Mouse (Mus musculus): ENCODE measurements around the gene Ttc17.
A peak's percentile ranks its signal among the peaks of the same experiment; 100 is the strongest.
"Not testable (repeated sequence)": the region's sequence is repeated elsewhere in the genome, so short reads cannot be mapped to it uniquely, and the experiment has no call there.

Ttc17 gene

DNA sequence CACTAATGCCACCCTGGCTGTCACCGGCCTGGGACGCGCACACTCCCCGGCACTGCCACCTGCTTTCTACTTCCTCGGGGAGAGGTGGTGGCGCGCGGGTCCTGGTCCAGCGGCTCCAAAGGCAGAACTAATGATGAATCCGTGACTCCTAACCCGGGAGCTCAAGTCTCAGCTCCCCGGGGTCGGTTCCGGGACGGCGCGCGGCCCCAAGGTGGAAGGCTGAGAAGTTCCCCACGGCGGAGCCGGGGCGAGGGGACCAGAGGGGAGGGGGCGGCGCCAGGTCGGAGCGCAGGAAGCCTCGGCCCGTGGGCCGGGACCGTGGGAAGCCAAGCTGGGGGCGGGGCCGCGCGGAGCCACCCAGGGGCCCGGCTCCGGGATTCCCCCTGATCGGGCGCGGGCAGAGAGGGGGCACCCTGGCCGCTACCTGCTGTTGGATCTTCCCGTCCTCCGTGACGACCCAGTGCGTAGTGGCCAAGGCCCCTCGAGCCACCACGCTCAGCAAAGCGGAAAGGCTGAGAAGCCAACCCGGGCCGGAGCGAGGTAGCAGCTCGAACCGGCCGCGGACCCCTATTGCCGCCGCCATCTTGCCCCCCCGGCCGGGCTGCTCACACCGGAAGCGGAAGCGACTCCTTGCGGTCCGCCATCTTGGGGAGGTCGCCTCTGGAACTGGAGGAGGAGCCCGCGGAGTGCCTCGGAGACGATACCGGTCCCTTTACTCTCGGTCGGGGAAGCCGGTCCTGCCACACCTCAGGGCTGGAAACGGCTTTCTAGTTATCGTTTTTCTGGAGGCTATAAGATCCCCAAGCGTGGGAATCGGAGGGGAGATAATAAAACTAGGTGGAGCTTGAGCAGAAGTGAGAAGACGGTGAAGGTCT lies at the start of gene Ttc17:
Gene Ttc17, minus strand, starts transcription at position 607 of the 875 bp plus-strand sequence.
- DNase-seq (ENCODE audit: low read depth, low spot score), result peak; percentile 86

DNA sequence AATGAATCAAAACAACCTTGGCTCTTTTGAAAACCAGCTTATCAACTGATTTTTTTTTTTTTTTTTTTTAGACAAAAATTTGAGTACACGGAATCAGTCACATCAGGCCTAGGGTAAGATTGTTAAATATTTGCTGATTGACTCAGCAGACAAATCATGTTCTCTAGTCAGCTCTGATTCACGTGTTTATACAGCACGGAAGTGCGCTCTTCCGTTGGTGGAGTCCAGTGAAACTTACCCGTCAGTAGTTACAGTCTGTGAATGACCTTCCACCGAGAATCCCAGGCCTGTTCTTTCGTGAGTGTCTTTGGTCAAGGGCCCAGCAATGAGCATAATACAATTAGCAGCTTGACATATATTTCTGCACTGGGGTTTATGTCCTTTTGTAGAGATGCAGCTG lies 43.2 kb upstream of the Ttc17 start:
- no peak for DNase-seq (ENCODE audit: low read depth, low spot score)

DNA sequence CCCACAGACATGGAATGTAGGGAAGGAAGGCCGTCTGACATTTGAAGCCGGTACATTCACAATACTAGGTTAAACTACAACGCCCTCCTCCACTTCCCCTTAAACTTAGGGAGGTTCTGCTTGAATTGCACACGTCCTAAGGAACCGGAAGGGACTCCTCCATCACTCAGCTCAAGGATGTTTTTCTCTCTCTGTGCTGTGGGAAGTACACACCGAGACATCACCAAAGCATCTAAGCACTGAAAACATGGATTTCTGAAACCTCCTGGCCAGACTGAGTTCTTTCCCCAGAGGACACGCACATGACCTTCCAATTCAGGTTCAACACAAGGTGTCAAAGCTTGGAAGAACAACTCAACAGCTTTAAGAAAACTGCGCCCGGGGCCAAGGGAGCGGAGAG lies 30.5 kb upstream of the Ttc17 start:
- no peak for DNase-seq (ENCODE audit: low read depth, low spot score)

DNA sequence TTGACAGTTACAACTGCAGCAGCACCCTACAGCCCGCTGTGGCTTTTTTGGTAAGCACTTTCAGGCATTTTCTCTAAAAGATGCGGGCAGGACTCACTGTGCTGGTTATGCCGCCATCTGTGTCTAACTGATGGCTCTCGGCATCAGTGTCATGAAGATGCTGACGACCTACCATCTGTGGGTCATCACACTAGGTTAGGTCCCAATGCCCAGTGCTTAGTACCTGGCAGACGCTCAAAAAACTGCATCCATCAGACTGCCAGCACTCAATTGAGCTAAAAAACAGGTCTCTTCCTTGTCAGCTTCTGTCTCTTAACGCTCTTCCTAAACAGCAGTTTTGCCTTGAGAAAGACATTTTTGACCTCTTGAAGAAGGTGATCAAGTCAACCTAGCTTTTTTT lies 29.0 kb upstream of the Ttc17 start:
- no peak for DNase-seq (ENCODE audit: low read depth, low spot score)

DNA sequence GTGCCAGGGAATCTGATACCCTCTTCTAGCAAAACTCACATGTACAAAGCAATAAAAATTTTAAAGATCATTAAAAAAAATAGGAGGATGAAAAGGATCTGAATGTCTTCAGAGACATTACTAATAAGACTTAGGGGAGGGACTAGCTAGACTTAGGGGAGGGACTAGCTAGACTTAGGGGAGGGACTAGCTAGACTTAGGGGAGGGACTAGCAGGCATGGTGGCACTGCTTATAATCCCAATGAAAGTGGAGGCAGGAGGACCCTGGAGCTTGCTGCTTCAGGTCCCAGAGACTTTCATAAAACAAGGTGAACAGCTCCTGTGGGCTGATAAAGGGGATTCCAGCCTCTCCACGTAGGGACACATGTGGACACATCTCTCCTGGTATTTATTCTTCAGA lies 28.3 kb upstream of the Ttc17 start:
- DNase-seq (ENCODE audit: low read depth, low spot score), result no peak

DNA sequence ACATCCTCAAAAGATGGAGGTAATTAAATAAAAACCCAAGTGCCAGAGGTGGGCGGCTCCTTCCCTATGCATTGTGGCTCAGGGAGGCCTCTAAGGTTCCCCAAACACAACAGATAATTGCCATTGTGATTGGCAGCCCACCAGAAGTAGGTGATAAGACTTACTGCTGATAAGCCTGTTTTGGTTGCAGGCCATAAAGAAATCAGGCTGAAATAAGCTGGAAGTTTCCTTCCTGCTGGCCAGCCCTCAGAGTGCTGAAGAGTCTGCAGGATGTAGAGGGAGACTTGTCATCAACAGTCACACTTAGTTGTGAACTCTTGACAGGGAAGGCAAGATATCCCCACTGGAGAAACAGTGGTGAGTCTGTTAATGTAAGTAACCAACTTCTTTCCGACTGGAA lies 25.7 kb upstream of the Ttc17 start:
- no peak for DNase-seq (ENCODE audit: low read depth, low spot score)

DNA sequence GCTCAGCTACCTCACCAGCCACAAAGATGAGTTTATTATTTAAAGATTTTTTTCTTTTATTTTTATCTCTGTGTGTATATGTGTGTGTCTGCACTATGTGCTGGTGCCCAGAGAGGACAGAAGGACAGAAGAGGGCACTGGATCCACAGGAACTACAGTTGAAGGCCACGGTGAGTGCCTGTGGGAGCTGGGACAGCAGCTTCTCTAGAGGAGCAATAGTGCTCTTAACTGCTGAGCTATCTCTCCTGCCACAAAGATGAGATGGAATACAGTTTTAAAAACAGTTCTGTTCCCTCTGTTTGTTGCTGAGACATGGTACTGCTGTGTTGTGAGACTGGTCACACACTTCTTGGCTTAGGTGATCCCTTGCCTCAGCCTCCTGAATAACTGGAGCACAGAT lies 22.0 kb upstream of the Ttc17 start:
- DNase-seq (ENCODE audit: low read depth, low spot score), result no peak

DNA sequence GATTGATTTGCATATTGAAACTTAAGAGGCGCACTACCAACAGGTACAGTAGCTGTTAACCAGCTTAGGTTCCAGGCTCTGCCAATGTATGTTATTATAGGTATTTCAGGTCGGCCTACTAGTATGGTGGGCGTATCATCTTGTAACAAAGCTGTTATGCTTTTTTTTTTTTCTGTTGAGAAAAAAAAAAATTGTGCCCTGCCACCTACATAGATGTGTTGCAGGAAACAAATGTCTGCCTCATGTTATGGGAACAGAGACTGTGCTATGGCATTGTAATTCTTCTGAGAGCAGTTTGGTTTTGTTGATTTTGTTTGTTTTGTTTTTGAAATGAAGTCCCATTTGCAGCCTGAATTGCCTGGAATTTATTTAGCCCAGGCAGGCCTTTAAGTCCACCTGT lies 952 bp upstream of the Ttc17 start:
- DNase-seq (ENCODE audit: low read depth, low spot score), result no peak

DNA sequence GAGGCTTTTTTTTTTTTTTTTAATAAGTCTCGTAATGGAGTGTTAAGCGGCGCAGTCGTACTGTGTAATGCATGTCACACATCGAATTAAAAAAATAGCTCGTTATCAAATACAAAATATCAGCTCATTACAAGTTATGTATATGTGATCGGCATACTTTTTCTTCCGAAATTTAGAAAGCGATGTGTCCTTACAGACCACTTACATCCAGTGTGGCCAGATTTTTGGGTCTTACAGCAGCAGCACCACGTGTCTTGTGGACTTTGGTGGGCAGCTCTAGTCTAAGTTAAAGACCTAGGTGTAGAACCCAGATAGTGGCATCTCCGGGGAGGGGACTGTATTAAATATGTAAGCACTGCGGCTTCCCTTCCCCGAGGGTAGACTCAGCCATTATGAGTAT lies 532 bp upstream of the Ttc17 start:
- no peak for DNase-seq (ENCODE audit: low read depth, low spot score)

DNA sequence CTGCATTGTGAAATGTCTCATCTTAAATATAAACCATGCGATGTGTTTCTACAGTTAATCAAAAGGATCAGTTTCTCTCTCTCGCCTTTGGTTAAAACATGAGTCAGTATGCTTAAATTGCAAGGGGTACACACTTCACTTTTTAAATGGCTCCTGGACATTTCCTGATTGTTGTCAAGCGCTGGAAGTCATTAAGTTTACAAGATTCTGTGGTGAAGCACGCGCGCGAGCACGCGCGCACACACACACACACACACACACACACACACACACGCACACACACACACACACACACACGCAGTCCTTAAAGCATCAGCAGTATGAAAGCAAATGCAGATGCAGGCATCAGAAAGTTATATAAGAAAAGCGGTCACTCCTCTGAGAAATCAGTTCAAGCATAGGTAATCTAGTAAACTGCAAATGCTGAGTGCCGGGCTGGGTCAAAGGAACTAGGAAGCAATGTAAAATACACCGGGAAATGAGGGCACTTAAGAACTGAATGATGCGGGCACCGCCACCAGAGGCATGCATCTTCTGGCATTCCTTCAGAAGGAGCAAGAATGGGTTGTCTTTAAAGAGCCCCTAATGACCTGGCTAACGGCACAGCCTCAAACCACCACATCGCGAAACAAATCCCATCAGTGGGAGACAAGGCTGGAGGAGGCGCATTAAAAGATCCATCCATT lies 949 bp downstream of the Ttc17 start:
- DNase-seq (ENCODE audit: low read depth, low spot score), result no peak

DNA sequence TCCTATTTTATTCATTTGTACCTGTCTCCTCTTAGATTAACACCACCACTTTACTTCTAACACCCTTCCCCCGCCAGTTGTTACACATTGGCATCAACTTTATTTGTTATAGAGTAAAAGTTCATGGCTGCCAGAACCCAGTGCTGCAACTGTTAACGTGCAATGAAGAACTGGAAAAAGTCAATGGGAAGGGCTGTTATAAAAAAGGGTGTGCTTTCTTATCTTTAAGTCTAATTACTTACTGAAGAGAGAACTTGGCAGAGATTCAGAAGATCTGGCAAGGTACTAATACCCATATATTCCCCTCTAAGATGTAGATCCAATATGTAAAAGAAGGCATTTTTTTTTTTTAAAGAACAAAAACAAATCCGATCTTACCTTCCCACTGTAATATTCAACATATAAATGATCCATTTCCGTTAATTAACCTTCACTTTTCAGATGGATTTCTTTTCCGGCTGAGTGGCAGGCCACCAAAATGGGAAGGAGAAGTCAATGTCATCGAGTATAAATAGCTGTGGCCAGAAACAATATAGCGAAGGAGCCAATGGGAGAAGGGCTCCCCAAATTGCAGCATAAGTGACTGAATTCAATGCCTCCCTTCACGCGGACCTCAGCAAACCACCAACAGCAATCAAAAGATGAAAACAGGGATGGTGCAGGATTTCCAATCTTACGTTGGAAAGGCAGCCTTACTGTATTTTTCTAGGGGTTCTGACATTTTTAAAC lies 1.8 kb downstream of the Ttc17 start:
- no peak for DNase-seq (ENCODE audit: low read depth, low spot score)

DNA sequence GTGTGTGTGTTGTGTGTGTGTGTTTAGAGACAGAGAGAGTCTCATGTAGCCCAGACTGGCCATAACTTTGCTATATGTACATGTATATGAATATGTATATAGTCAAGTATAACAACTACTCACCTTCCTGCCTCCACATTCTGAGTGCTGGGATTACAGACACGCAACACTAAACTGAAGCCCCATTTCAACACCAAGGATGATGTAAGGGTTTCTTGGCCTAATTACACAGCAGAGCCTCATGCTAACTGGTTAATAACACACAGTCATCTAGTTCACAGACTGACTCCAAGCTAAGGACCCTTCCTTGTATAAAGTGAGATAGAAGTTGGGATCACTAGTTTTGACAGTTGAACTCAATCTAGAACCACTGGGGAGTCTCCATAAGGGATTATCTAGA lies 3.9 kb downstream of the Ttc17 start:
- no peak for DNase-seq (ENCODE audit: low read depth, low spot score)

DNA sequence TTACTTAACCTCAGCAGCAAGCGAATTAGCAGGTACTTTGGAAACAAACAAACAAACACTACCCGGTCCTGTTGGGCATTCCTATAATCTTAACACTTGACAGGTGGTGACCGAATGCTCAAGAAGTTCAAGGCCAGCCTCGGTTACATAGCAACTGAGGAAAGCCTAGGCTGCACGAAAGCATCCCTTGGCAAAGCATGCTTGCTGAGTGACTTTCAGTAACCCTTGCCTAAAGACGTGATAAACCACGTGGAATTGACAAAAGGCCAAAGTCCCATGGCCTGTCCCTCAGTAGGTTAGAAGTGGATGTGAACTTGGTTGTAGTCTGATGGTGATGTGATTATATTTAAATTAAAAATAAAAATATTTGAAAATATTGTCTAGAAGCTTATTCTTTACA lies 4.4 kb downstream of the Ttc17 start:
- no peak for DNase-seq (ENCODE audit: low read depth, low spot score)

DNA sequence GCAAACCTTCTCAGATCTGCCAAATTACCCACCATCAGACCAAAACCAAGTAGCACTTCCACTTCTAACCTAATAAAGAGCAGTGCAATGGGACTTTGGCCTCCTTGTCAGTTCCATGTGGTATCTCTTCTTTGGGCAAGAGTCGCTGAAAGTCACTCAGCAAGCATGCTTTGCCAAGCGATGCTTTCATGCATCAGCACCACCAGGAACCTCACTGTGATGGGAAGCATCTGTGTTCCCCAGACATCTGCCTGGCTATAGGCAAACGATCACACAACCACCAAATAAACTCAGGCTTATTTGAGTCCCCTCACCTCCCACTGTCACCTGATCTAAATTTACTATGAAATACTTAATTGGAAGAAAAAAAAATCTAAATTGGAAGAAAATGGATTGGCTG lies 5.5 kb downstream of the Ttc17 start:
- DNase-seq (ENCODE audit: low read depth, low spot score), result no peak

DNA sequence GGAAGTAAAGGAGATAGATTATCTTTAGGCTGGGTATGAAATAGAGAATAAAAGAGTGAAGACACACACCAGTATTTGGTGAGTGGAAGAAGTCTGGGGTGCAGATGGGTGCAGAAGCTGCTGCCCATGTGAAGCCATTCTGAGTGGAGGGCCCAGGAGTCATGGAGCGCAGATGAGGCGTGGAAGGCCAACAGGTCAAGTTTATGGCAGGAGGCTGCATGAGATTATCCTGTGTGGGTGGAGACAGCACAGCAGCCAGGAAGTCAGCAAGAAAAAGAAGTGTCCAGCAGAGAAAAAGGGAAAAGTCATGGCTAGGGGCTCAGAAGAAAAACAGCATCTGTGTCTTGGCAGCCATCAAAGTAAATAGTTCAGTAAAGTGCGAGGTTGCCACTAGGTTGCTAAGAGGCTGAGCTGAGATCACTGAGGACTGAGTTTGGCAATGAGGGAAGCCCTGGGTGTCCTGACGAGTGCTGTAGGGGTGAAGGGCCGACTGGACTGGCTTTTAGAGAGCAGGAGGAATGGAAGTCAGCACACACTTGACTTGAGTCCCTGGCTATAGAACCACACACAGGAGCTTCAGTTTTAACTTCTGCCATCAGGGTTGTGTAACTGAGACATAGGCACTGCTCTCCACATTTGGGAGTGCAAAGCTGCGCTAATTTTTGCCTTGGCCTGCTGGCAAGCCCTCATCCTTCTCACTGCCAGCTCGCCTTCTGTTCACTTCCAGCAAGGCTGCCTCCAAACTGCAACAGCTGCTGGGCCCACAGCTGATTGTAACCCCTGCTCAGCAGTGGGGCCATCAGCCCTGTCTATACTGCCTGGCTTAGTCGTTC lies 8.1 kb downstream of the Ttc17 start:
- peak; percentile 91 for DNase-seq (ENCODE audit: low read depth, low spot score)

DNA sequence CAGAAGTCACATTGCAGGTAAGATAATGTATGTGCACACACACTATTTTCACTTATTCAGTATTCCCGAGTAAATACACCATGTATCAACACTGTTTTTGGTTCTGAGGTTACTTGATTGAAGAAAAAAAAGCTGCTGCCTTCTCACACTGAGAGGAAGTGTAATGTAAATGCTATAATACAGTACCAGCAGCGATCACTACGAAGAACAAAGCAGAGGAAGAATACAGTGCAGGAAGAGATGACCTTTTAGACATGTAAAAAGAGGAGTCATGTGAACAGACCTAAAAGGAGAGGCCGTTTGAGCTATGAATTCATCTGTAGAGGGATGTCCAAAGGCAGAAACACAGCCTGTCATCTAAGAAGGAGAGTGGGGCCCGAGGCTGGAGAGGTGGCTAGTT lies 9.0 kb downstream of the Ttc17 start:
- no peak for DNase-seq (ENCODE audit: low read depth, low spot score)

DNA sequence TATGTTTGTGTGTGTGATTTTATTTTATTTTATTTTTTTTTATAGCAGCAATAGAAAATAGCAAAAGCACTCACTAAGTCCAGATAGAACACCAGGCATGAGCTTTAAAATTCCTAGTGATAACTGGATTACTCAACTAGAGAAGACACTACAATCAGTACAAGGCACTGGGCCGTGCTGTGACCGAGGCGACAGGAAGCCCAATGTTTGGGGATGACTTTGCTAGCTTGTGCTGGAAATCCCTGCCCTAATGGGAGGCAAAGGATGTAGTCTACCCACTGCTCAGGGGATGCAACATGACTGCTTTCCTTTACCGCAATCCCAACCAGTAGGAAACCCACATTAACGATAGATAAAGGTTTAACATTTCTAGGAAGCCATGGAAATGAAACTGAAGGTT lies 10.2 kb downstream of the Ttc17 start:
- no peak for DNase-seq (ENCODE audit: low read depth, low spot score)

DNA sequence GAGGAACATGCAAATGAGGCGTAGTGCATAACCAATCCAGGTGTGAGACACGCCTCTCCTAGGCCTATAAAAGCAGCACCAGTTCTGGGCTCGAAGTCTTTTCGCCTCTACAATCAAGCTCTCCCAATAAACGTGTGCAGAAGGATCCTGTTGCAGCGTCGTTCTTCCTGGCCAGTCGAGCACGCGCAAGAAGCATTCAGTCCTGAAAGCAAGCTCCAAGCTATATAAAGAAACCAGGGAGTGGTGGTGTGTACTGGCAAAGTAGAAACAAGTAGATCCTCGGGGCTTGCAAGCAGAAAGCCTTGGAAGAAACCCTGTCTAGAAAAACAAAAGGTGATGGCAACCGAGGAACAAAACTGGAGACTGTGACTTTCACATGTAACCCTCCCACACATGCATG lies 15.4 kb downstream of the Ttc17 start:
- not testable (repeated sequence) for DNase-seq (ENCODE audit: low read depth, low spot score)

DNA sequence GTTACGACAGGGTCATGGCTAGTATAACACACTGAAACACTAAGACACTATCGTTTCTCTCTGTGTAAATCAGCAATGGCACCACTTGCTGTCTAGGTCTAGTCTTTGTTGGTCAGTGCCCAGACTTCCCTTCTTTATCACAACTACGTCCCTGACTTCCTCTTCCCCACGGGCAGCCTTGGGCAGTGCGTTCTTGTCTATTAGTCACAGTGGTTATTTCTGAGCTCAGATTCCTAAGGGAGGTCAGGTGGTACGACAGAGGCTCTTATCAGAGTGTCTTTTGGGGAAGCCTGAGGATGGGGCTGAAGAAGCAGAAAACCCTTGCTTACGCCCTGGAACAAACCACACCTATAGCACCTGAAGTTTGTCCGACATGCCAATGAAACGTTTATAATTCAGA lies 17.5 kb downstream of the Ttc17 start:
- no peak for DNase-seq (ENCODE audit: low read depth, low spot score)

DNA sequence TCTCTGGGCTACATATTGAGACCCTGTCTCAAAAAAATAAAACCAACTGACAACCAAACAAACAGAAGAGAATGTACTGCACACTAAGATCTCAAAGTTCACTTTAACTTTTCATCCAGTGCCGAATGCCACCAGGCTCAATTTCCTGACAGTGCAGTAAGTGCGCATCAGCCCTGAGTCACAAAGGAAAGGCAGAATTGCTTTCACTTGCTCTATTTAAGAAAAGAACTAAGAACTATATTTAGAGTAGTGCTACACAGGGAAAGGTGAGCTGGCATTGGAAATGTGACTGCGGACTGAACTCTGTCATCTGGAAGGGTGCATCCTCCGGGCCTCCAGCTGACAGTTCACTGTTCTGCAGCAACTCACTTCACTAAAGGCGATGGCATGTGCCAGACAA lies 18.6 kb downstream of the Ttc17 start:
- no peak for DNase-seq (ENCODE audit: low read depth, low spot score)

DNA sequence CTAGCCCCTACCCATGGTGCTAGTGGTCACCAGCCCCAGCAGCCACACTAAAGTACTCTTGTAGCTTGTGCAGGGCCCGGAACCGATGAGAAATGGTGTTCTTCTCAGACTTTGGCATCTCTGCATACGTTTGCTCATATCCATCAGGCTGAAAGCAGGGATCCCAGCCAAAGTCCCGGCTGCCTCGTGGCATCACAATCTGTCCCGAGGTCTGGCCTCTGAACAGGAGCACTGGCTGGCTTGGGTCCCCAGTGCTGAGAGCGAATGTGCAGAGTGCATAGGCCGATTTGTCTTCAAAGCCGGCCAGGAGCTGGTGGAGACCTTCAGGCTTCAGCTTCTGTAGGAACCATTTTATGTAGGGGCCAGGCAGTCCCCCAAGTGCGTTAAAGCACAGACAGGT lies 22.0 kb downstream of the Ttc17 start:
- DNase-seq (ENCODE audit: low read depth, low spot score), result not testable (repeated sequence)
